Comparison of ENCODE assay signal across 8 mouse cellular contexts in the genomic region with DNA sequence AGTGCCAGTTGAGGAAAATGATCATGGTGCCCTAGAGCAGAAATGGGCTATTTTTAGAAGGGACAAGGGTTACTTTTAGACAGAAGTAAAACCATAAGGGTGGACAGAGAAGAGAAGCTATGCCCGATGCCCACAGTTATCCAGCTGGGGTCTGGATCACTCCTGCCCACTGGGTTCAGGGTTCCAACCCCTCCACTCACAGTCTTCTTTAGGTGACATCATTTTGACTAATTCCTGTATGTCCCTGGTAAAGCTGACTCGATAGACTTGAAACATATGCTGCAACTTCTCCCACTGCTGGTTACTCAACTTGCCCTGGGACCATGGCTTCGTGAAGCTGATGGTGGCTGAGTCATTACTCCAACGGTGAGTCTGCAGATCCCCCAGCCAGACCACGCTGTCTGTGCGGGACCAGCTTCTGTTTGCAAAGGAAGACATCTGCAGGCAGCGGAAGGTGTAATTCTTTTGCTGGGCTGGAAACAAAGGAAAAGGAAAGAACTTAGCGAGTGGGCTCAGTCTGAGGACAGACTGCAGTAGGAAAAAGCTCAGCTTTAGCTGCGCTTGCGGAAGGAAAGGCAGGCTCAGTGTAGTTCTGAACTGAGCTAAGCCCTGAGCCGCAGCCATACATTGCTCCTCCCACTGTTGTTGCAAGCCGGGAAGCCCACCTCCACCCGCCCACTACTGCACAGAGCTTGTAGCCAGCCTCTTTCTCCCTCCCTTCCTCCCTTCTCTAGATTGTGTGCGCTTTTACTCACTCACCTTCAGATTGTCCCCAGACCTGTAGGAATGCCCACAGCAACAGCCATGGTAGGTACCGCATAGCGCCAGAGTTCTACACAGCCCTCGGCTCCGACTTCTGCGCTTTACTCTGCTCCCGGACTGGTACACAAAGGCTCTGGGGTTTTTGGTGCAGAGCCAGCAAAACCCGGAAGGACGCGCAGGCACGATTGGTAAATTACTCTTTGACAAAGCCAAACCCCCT. TPM values are rescaled to one million over a fixed set of nuclear protein-coding genes. Genes with fewer than 3 reads are reported as not detected.
DNase-seq lines count a peak whose midpoint lies in the region; ATAC-seq and TF ChIP-seq lines count a peak whose summit lies in the region.
"Not testable (repeated sequence)": the region's sequence is repeated elsewhere in the genome, so short reads cannot be mapped to it uniquely, and the experiment has no call there.

No protein-coding gene starts in this region.

- 3% methylated on average over 23 of the region's 24 CpGs for WGBS in forebrain, embryonic 13.5 days
- 8% methylated on average over 24 of the region's 24 CpGs for WGBS in neural tube, embryonic 13.5 days

- TF ChIP-seq CTCF in ES-Bruce4 (IDR thresholded peaks at IDR 0.05; ENCODE audit: low read depth, low read length), result not testable (repeated sequence)

- DNase-seq in heart, postnatal 25 days (ENCODE audit: low spot score), result peak; percentile 38
- DNase-seq in layer of hippocampus, adult 11-12 months (ENCODE audit: low spot score), result peak; percentile 46
- DNase-seq in lung, adult 18-20 months, result peak; percentile 73 to 80
- peak; percentile 45 for DNase-seq in telencephalon, adult 2 months (ENCODE audit: low read depth, low spot score)

- H3K27ac ChIP-seq in ES-Bruce4 (ENCODE audit: insufficient read depth, low read length), result not testable (repeated sequence)
- H3K27ac ChIP-seq in forebrain, embryonic 13.5 days, result peak overlapping the region; percentile 89
- H3K27ac ChIP-seq in neural tube, embryonic 13.5 days (replicated peaks), result peak overlapping the region; percentile 88

- not testable (repeated sequence) for H3K9me3 ChIP-seq in ES-Bruce4 (replicated peaks; ENCODE audit: control insufficient read depth, insufficient read depth, low read length, poor library complexity, severe bottlenecking); forebrain, embryonic 13.5 days (replicated peaks); neural tube, embryonic 13.5 days

- intact Hi-C loops in heart, postnatal 25 days (cut with DNase I), result not testable (repeated sequence)

- peak overlapping the region; percentile 62 for H3K4me2 ChIP-seq in forebrain, embryonic 13.5 days
- peak overlapping the region; percentile 69 for H3K4me2 ChIP-seq in neural tube, embryonic 13.5 days

- H3K4me1 ChIP-seq in ES-Bruce4 (ENCODE audit: control insufficient read depth, insufficient read depth, low read length); forebrain, embryonic 13.5 days: not testable (repeated sequence)
- H3K4me1 ChIP-seq in neural tube, embryonic 13.5 days (replicated peaks), result peaks cover 16% of the 10 kb centered on the region; the same call in 1 of the 2 replicates

- ATAC-seq in cerebellum, adult (ENCODE audit: insufficient number of reproducible peaks, low FRiP score, low TSS enrichment), result peak; percentile 84
- ATAC-seq in forebrain, embryonic 13.5 days, result peak; percentile 99
- peak; percentile 99 for ATAC-seq in neural tube, embryonic 13.5 days (ENCODE audit: low read depth)

- H3K27me3 ChIP-seq in ES-Bruce4 (ENCODE audit: control insufficient read depth, insufficient read depth, low read length, poor library complexity, severe bottlenecking); forebrain, embryonic 13.5 days; neural tube, embryonic 13.5 days: not testable (repeated sequence)

- not testable (repeated sequence) for TF ChIP-seq EP300 in ES-Bruce4 (IDR thresholded peaks at IDR 0.05; ENCODE audit: insufficient read depth, low read depth, low read length)

- peak overlapping the region; percentile 24 for H3K9ac ChIP-seq in ES-Bruce4 (ENCODE audit: low read depth, poor library complexity, severe bottlenecking)
- peak overlapping the region; percentile 80 for H3K9ac ChIP-seq in forebrain, embryonic 13.5 days
- peak overlapping the region; percentile 75 for H3K9ac ChIP-seq in neural tube, embryonic 13.5 days

- TF ChIP-seq POLR2A in ES-Bruce4 (IDR thresholded peaks at IDR 0.05; ENCODE audit: insufficient read depth, low read length), result peak; percentile 41

- peak overlapping the region; percentile 80 for H3K4me3 ChIP-seq in ES-Bruce4 (ENCODE audit: low read depth, low read length)
- H3K4me3 ChIP-seq in forebrain, embryonic 13.5 days, result peak overlapping the region; percentile 60
- peak overlapping the region; percentile 52 for H3K4me3 ChIP-seq in neural tube, embryonic 13.5 days

- not testable (repeated sequence) for H3K36me3 ChIP-seq in ES-Bruce4 (ENCODE audit: control insufficient read depth, insufficient read depth, low read length, poor library complexity, severe bottlenecking); forebrain, embryonic 13.5 days (ENCODE audit: poor library complexity, severe bottlenecking); neural tube, embryonic 13.5 days

RNA-seq across cellular contexts. Expression of a gene that starts 0.5 kb away (rescaled TPM):
- 1.9 and 2.8 TPM in 2 replicates for polyA plus RNA-seq in ES-Bruce4 (2011; ENCODE audit: insufficient read depth, insufficient read length, low read depth, missing spikeins)
- polyA plus RNA-seq in forebrain, embryonic 13.5 days (2015; fragmentation: Nextera tagmentation; extraction: Ambion mirVana), result 75.5 and 86.9 TPM in 2 replicates
- 1 to 10 TPM; 2.7 to 4.7 TPM for total RNA-seq in heart, postnatal 25 days (2021)
- polyA plus RNA-seq in neural tube, embryonic 13.5 days (2015; fragmentation: Nextera tagmentation; extraction: Ambion mirVana), result 80.0 and 86.8 TPM in 2 replicates

Comparison
In these comparisons a context has a peak if more than half of its experiments do, and no peak if none do; other contexts are left out.
1. H3K9ac ChIP-seq: peak in every context shown above with its lines; median percentile 80 in forebrain, embryonic 13.5 days; 75 in neural tube, embryonic 13.5 days; 24 in ES-Bruce4.
2. RNA of a gene that starts 0.5 kb away (polyA plus RNA-seq): 75.5 to 86.9 TPM in forebrain, embryonic 13.5 days and 80.0 to 86.8 TPM in neural tube, embryonic 13.5 days; 1.9 to 2.8 TPM in ES-Bruce4; every median in the first group is over 10 times any median in the second.
3. Peak in every context shown above with its lines, with median percentiles within 50 percentile points of each other: H3K4me3 ChIP-seq, ATAC-seq and DNase-seq.